Mouse (Mus musculus) intestine, embryonic 15.5 days (tissue): ENCODE data around the gene Cd151. TPM values are rescaled to one million over a fixed set of nuclear protein-coding genes. Genes with fewer than 3 reads are reported as not detected.

Source experiments
- polyA plus RNA-seq: library from polyadenylated mRNA; unstranded; fragments of >200 nt; fragmentation: Nextera tagmentation; extraction: Ambion mirVana; gene quantifications from 2 replicates; pipeline ENCODE4 v1.2.1, GENCODE M21; 2015

The Cd151 gene
- polyA plus RNA-seq, 1 experiment from 2014 or later = 21.5 TPM

Other genes with a start within 250 kb of the Cd151 start
- gene Phrf1, start 238.6 kb upstream of the Cd151 start, polyA plus RNA-seq = 61.9 and 62.1 TPM in 2 replicates
- gene Irf7, start 200.9 kb upstream of the Cd151 start, polyA plus RNA-seq = 5.2 and 5.7 TPM in 2 replicates
- 75.8 and 96.1 TPM in 2 replicates for gene Cdhr5, start 190.6 kb upstream of the Cd151 start, polyA plus RNA-seq
- 203 and 260 TPM in 2 replicates for gene Sct, start 188.3 kb upstream of the Cd151 start, polyA plus RNA-seq
- gene Drd4, start 175.4 kb upstream of the Cd151 start, polyA plus RNA-seq = 0.35 and 0.40 TPM in 2 replicates
- 63.1 and 63.5 TPM in 2 replicates for gene Deaf1, start 139.7 kb upstream of the Cd151 start, polyA plus RNA-seq
- gene Tmem80, start 139.7 kb upstream of the Cd151 start, polyA plus RNA-seq = 35.1 and 35.6 TPM in 2 replicates
- 117 and 133 TPM in 2 replicates for gene Eps8l2, start 128.5 kb upstream of the Cd151 start, polyA plus RNA-seq
- gene Taldo1, start 75.2 kb upstream of the Cd151 start, polyA plus RNA-seq = 458 and 460 TPM in 2 replicates
- gene Gatd1, start 53.3 kb upstream of the Cd151 start, polyA plus RNA-seq = 47.4 and 49.2 TPM in 2 replicates
- 3.8 and 3.9 TPM in 2 replicates for gene Cend1, start 37.9 kb upstream of the Cd151 start, polyA plus RNA-seq
- 28.5 and 33.1 TPM in 2 replicates for gene Slc25a22, start 29.5 kb upstream of the Cd151 start, polyA plus RNA-seq
- 7.6 and 9.6 TPM in 2 replicates for gene Pidd1, start 23.4 kb upstream of the Cd151 start, polyA plus RNA-seq
- 1,378 and 1,526 TPM in 2 replicates for gene Rplp2, start 20.0 kb upstream of the Cd151 start, polyA plus RNA-seq
- gene Pnpla2, start 12.2 kb upstream of the Cd151 start, polyA plus RNA-seq = 35.1 and 38.1 TPM in 2 replicates
- gene Cracr2b, start 6.3 kb upstream of the Cd151 start, polyA plus RNA-seq = 16.5 and 22.0 TPM in 2 replicates
- gene Polr2l, start 7.7 kb downstream of the Cd151 start, polyA plus RNA-seq = 57.9 and 61.9 TPM in 2 replicates
- gene Tspan4, start 7.8 kb downstream of the Cd151 start, polyA plus RNA-seq = 60.7 and 67.8 TPM in 2 replicates
- gene Chid1, start 72.5 kb downstream of the Cd151 start, polyA plus RNA-seq = 52.6 and 62.3 TPM in 2 replicates
- gene Ap2a2, start 94.8 kb downstream of the Cd151 start, polyA plus RNA-seq = 79.1 and 84.1 TPM in 2 replicates
- gene Muc6, start 187.9 kb downstream of the Cd151 start, polyA plus RNA-seq = 0.21 and 0.24 TPM in 2 replicates
- gene Muc2, start 222.9 kb downstream of the Cd151 start, polyA plus RNA-seq = 9.4 and 16.7 TPM in 2 replicates